20 mouse cellular contexts compared by ENCODE assay signal in the genomic region with DNA sequence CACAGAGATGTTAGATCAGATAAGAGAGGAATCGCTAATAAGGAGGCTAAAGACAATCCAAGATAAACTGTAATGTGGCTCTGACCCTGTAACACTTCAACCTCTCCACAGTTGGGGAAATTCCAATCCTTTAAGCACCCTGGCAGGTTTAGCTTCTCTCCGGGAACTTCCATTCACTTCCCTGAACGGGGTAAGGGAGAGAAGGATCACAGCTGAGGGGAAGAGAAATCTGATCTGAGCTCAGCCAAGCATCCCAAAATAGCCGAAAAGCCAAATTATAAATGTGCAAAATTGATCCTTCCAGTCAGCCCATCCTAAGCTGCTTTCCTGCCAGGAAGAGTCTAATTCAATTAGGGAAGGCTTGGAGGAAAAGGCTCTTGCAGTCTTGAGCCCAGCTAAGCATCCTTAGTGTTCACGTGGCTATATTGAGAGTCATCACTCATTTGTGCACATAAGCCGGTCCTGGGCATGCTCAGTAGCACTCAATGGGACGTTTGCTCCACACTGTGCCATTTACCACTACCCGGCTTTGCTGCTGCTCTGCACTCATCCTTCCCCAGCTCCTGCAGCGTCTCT. TPM values are rescaled to one million over a fixed set of nuclear protein-coding genes. Genes with fewer than 3 reads are reported as not detected.
DNase-seq lines count a peak whose midpoint lies in the region; ATAC-seq and TF ChIP-seq lines count a peak whose summit lies in the region.
"Had no signal": no experiment of that assay in that cellular context is flagged by ENCODE, and none has a peak within 500 bp of the region (broad histone marks: within the 10 kb centered on the region; RNA-seq: fewer than 3 reads in every experiment).

No protein-coding gene starts in this region.

- 0 out of 2 replicates have a peak, but pooled peaks have one; percentile 57 for ATAC-seq in hindbrain, embryonic 13.5 days (ENCODE audit: low FRiP score)
- peak; percentile 60 for ATAC-seq in midbrain, postnatal 0 days (ENCODE audit: low FRiP score)
- peak; percentile 57; the same call in 1 of the 2 replicates for ATAC-seq in neural tube, embryonic 15.5 days (ENCODE audit: low FRiP score)
- ATAC-seq: activated CD4-positive, CD25-positive, alpha-beta regulatory T cell, adult 4 months; intestine, embryonic 16.5 days had no signal

- no peaks in the 10 kb centered on the region for H3K4me1 ChIP-seq in hindbrain, embryonic 13.5 days (replicated peaks)
- H3K4me1 ChIP-seq in hindbrain, embryonic 10.5 days (replicated peaks): no peaks in the 10 kb centered on the region
- no peaks in the 10 kb centered on the region for H3K4me1 ChIP-seq in midbrain, postnatal 0 days (ENCODE audit: insufficient read depth, low read length)
- H3K4me1 ChIP-seq in midbrain, embryonic 10.5 days: no peaks in the 10 kb centered on the region
- no peaks in the 10 kb centered on the region for H3K4me1 ChIP-seq in neural tube, embryonic 15.5 days
- H3K4me1 ChIP-seq: heart, embryonic 10.5 days; liver, embryonic 13.5 days had no signal

- no peak for TF ChIP-seq CTCF in midbrain, postnatal 0 days (IDR thresholded peaks at IDR 0.05)

- H3K9me3 ChIP-seq in hindbrain, embryonic 13.5 days: no peaks in the 10 kb centered on the region
- H3K9me3 ChIP-seq in hindbrain, embryonic 10.5 days: no peaks in the 10 kb centered on the region
- no peaks in the 10 kb centered on the region for H3K9me3 ChIP-seq in midbrain, postnatal 0 days (ENCODE audit: low read length)
- H3K9me3 ChIP-seq in midbrain, embryonic 10.5 days (replicated peaks): no peaks in the 10 kb centered on the region
- H3K9me3 ChIP-seq in neural tube, embryonic 15.5 days (replicated peaks): no peaks in the 10 kb centered on the region
- H3K9me3 ChIP-seq: G1E; heart, embryonic 10.5 days; liver, embryonic 13.5 days had no signal

- H3K4me2 ChIP-seq in hindbrain, embryonic 13.5 days: no peak overlapping the region
- no peak overlapping the region for H3K4me2 ChIP-seq in midbrain, postnatal 0 days (ENCODE audit: low read depth, low read length, poor library complexity, severe bottlenecking)
- 0 out of 2 replicates have a peak overlapping the region, but pooled peaks have one; percentile 23 for H3K4me2 ChIP-seq in neural tube, embryonic 15.5 days
- H3K4me2 ChIP-seq: liver, embryonic 13.5 days had no signal

- no peak overlapping the region for H3K4me3 ChIP-seq in hindbrain, embryonic 13.5 days
- H3K4me3 ChIP-seq in hindbrain, embryonic 10.5 days: no peak overlapping the region
- H3K4me3 ChIP-seq in midbrain, postnatal 0 days (ENCODE audit: low read depth, low read length): no peak overlapping the region
- H3K4me3 ChIP-seq in midbrain, embryonic 10.5 days: no peak overlapping the region
- H3K4me3 ChIP-seq in neural tube, embryonic 15.5 days (replicated peaks): no peak overlapping the region
- H3K4me3 ChIP-seq: heart, embryonic 10.5 days; liver, embryonic 13.5 days had no signal

- H3K27me3 ChIP-seq in hindbrain, embryonic 13.5 days: no peaks in the 10 kb centered on the region
- H3K27me3 ChIP-seq in hindbrain, embryonic 10.5 days (ENCODE audit: insufficient read depth, poor library complexity, severe bottlenecking): no peaks in the 10 kb centered on the region
- no peaks in the 10 kb centered on the region for H3K27me3 ChIP-seq in midbrain, postnatal 0 days (ENCODE audit: insufficient read depth, low read length)
- H3K27me3 ChIP-seq in midbrain, embryonic 10.5 days (ENCODE audit: low read depth, poor library complexity, severe bottlenecking): no peaks in the 10 kb centered on the region
- H3K27me3 ChIP-seq in neural tube, embryonic 15.5 days (replicated peaks): no peaks in the 10 kb centered on the region

- peak overlapping the region; percentile 44; the same call in 1 of the 2 replicates for H3K27ac ChIP-seq in hindbrain, embryonic 13.5 days
- no peak overlapping the region for H3K27ac ChIP-seq in hindbrain, embryonic 10.5 days
- no peak overlapping the region for H3K27ac ChIP-seq in midbrain, postnatal 0 days (ENCODE audit: low read depth, low read length)
- H3K27ac ChIP-seq in midbrain, embryonic 10.5 days (replicated peaks): no peak overlapping the region
- H3K27ac ChIP-seq in neural tube, embryonic 15.5 days (replicated peaks): no peak overlapping the region
- H3K27ac ChIP-seq: heart, embryonic 10.5 days; liver, embryonic 13.5 days had no signal

- no peaks in the 10 kb centered on the region for H3K36me3 ChIP-seq in hindbrain, embryonic 13.5 days
- no peaks in the 10 kb centered on the region for H3K36me3 ChIP-seq in hindbrain, embryonic 10.5 days
- H3K36me3 ChIP-seq in midbrain, postnatal 0 days (ENCODE audit: insufficient read depth, low read length): no peaks in the 10 kb centered on the region
- no peaks in the 10 kb centered on the region for H3K36me3 ChIP-seq in midbrain, embryonic 10.5 days
- H3K36me3 ChIP-seq in neural tube, embryonic 15.5 days: no peaks in the 10 kb centered on the region
- H3K36me3 ChIP-seq: G1E; heart, embryonic 10.5 days; liver, embryonic 13.5 days had no signal

- no peak overlapping the region for H3K9ac ChIP-seq in hindbrain, embryonic 13.5 days
- H3K9ac ChIP-seq in midbrain, postnatal 0 days (replicated peaks; ENCODE audit: low read length, poor library complexity, severe bottlenecking): no peak overlapping the region
- no peak overlapping the region for H3K9ac ChIP-seq in neural tube, embryonic 15.5 days (replicated peaks)
- H3K9ac ChIP-seq: liver, embryonic 13.5 days had no signal

- DNase-seq in hindbrain, embryonic 10.5 days (ENCODE audit: low spot score): no peak
- DNase-seq in midbrain, postnatal 0 days (ENCODE audit: low spot score): peak; percentile 46
- DNase-seq in midbrain, embryonic 10.5 days (ENCODE audit: low spot score): no peak
- DNase-seq in brain, adult 2 months (ENCODE audit: low read depth, low spot score): peak; percentile 75
- DNase-seq in ovary, postnatal 36 days (ENCODE audit: low spot score): no peak
- no peak for DNase-seq in kidney, adult 8-10 months
- DNase-seq: adrenal gland, postnatal 10 days; cerebellum, adult 8-10 months; cerebellum, postnatal 36 days; kidney, postnatal 36 days; liver, embryonic 13.5 days; lung, adult 2 months; lung, postnatal 14 days; right cerebral cortex, postnatal 14 days had no signal

- WGBS in hindbrain, embryonic 13.5 days: 66% methylated on average over 9 of the region's 9 CpGs
- WGBS in hindbrain, embryonic 10.5 days: 73% methylated on average over 9 of the region's 9 CpGs
- 49% methylated on average over 9 of the region's 9 CpGs for WGBS in midbrain, postnatal 0 days
- 68% methylated on average over 9 of the region's 9 CpGs for whole genome bisulfite sequencing in midbrain, embryonic 10.5 days
- 71% methylated on average over 9 of the region's 9 CpGs for WGBS in neural tube, embryonic 15.5 days

RNA-seq across cellular contexts. Expression of gene Agtpbp1, which starts 19.0 kb away (rescaled TPM):
- 55.6 and 57.6 TPM in 2 replicates for polyA plus RNA-seq in hindbrain, embryonic 13.5 days (2015; fragmentation: Nextera tagmentation; extraction: Ambion mirVana)
- 11.3 and 12.3 TPM in 2 replicates for polyA plus RNA-seq in hindbrain, embryonic 10.5 days (2016; fragmentation: Nextera tagmentation; extraction: Ambion mirVana)
- 125 and 129 TPM in 2 replicates for total RNA-seq in midbrain, postnatal 0 days (2014; rRNA removed)
- 70.8 and 74.0 TPM in 2 replicates for polyA plus RNA-seq in midbrain, postnatal 0 days (2015; fragmentation: Nextera tagmentation; extraction: Ambion mirVana)
- 11.3 and 17.3 TPM in 2 replicates for polyA plus RNA-seq in midbrain, embryonic 10.5 days (2016; fragmentation: Nextera tagmentation; extraction: Ambion mirVana)
- polyA plus RNA-seq in neural tube, embryonic 15.5 days (2015; fragmentation: Nextera tagmentation; extraction: Ambion mirVana): 67.4 and 72.5 TPM in 2 replicates

RNA-seq across cellular contexts. Expression of gene Naa35, which starts 19.0 kb away (rescaled TPM):
- polyA plus RNA-seq in hindbrain, embryonic 13.5 days (2015; fragmentation: Nextera tagmentation; extraction: Ambion mirVana): 156 and 159 TPM in 2 replicates
- polyA plus RNA-seq in hindbrain, embryonic 10.5 days (2016; fragmentation: Nextera tagmentation; extraction: Ambion mirVana): 104 and 105 TPM in 2 replicates
- 47.2 and 72.9 TPM in 2 replicates for total RNA-seq in midbrain, postnatal 0 days (2014; rRNA removed)
- 109 and 117 TPM in 2 replicates for polyA plus RNA-seq in midbrain, postnatal 0 days (2015; fragmentation: Nextera tagmentation; extraction: Ambion mirVana)
- polyA plus RNA-seq in midbrain, embryonic 10.5 days (2016; fragmentation: Nextera tagmentation; extraction: Ambion mirVana): 109 and 110 TPM in 2 replicates
- 123 and 131 TPM in 2 replicates for polyA plus RNA-seq in neural tube, embryonic 15.5 days (2015; fragmentation: Nextera tagmentation; extraction: Ambion mirVana)

Comparison
In these comparisons a context has a peak if more than half of its experiments do, and no peak if none do; other contexts are left out.
1. DNase-seq: peak in midbrain, postnatal 0 days (single experiment) and brain, adult 2 months (single experiment); none in hindbrain, embryonic 10.5 days (single experiment), midbrain, embryonic 10.5 days (single experiment), ovary, postnatal 36 days (single experiment) and kidney, adult 8-10 months (0 of 2).
2. Peak in every context shown above with its lines, with median percentiles within 50 percentile points of each other: ATAC-seq.